Mouse (Mus musculus) c-Kit-negative CD71-positive TER-119-positive erythroid progenitor cells, embryonic 14.5 days (primary cell): ENCODE measurements around the gene Cercam.

Experiments
- DNase-seq: peaks from one replicate; pipeline ENCODE4 v3.0.0-alpha.2; 2013; ENCODE audit warnings: low read depth, low spot score

The Cercam gene

GRCm38 (mm10) chr2:29868949-29869645 lies at the start of gene Cercam:
Gene Cercam (plus strand): TSS chr2:29869164.
- peak; percentile 85 for DNase-seq

- DNase-seq: no peak
Observed at GRCm38 (mm10) chr2:29819363-29819762, 49.6 kb upstream of the Cercam start.

- DNase-seq: no peak
Observed at GRCm38 (mm10) chr2:29820025-29820817, 48.7 kb upstream of the Cercam start, which contains the start of gene Urm1. Gene Urm1 (plus strand): TSS chr2:29820075.

DNA sequence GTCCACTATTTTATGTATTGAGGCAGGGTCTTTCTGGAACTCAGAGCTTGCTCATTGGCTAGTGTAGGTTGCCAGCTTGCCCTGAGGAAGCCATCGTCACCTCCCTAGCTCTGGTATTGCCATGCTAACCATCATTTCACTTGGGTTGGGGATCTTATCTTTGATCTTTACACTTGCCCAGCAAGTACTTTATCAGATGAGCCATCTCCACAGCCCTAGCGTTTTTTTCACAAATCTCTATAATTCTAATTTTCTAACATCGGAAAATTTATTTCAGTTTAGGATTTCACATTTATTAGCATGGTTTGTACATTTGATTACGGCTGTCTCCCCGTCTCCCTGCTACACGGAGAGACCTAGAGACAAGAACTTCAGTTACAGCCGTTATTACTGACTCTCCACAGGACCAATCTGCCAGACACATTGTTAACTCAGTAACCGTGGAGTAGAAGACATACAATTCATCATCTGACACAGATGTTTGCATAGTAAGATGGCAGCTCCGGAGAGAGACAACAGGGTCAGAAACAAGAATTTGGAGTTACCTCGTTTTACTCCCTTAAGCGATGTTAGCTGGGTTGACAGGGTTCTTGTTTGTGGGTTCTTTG lies 42.5 kb upstream of the Cercam start:
- DNase-seq: no peak

DNA sequence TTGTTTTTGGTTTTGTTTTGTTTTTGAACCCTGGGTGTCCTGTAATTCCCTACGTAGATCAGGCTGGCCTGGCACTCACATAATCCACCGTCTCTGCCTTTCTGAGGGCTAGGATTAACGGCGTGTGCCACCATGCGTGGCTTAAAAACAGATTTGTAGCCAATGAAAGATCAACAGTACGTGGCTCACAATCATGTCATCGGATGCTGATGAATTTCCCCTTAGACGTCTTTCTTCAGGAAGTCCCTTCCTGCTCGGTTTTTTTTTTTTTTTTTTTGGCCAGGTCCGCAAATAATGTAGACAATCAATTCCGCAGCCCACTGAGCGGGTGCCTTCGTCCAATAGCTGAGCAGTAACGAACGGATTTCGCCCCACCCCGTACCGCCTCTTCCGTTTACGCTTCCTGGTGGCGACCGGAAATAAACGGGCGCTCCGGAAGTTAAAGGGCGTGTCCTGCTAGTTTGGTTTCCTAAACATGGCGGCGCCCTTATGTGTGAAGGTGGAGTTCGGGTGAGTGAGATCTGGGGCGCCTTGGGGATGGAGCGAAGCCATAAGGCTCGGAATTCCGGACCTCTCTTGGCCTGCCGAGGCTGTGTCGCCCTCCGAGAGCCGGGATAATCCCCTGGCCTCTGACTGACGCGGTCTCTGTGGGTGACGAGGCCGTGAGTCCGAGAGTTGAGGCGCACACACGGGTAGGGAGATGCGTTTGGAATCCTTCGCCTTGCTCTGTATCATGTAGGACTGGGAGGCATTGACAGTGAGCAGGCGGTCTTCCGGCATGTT lies 41.8 kb upstream of the Cercam start:
- DNase-seq: peak; percentile 93

- no peak for DNase-seq
Observed at GRCm38 (mm10) chr2:29827709-29828024, 41.3 kb upstream of the Cercam start.

- no peak for DNase-seq
Observed at GRCm38 (mm10) chr2:29831106-29831505, 37.9 kb upstream of the Cercam start.

DNA sequence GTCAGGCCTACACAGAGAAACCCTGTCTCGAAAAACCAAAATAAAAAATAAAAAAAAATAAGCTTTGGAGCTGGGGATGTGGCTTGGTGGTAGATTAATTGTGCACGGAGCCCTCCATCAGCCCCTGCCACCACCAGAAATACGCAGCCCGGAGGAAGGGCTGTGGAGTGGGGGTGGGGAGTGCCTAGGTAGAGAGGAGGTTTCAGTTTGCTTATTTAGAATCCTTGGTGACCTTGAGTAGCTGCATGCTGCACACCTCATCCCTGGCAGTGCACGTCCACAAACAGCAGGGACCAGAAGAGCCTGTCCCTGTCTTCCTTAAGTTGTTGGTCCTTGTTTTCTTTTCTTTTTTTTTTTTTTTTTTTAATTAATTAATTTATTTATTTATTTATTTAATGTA lies 35.2 kb upstream of the Cercam start:
- DNase-seq: no peak

DNA sequence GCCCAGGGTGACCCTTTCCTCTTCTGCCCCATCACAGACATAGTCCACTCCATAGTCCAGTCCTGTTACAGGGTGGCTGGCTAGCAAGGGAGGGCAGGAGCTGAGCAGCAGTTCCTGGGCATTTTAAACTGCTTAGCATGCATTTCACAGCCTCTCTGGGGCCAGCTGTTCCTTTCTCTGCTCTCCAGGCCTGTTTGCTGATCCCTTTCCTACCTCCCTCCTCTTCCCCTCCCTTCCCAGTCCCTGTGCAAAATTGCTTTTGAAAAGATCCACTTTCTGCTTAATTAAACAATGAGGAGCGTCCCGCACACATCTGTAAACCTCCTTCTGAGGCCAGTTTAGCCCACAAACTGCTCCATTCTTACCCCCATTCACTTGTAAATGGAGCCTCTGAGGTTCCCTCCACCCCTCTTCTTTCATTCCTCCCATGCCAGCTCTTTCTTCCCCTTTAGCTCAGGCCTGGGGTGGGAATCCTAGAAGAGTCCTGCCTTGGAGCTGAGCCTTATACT lies 33.5 kb upstream of the Cercam start:
- no peak for DNase-seq

DNA sequence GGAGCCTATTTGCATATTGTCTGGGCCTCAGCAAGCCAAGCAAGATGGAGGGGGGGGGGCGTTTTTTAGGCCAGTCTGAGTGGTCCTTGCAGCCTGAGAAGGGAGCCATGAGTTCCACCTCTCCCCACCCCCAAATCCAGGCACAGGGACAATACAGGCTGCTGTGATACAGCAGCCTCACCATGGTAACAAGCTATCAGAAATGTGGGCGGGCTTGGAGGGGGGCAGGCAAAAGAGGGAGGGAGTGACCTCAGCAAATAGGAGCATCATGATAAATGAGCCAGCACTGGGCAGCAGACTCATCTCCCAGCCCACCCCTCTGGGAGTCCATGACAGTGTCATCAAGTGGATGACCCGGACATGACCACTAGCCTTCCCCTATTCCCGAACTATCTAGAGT lies 29.5 kb upstream of the Cercam start:
- DNase-seq: no peak

GRCm38 (mm10) chr2:29843231-29844105 lies 25.5 kb upstream of the Cercam start:
- no peak for DNase-seq

DNA sequence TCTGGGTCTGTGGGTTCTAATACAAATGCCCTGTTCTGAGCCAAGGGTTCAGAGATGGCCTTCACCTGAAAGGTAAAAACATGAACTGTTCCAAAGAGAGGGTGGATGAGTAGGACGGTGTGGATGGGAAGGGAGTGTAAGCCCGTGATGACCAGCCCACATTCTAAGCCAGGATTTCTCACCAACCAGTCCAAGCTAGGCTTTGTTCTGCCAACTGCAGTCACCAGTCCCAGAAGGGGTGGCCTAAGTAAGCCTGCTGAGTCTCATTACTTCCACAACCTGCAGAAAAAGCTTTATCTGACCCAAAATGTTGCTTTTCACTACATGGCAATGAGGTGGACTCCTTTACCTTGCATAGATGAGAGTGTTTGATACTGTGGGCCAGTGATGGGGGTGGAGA lies 24.8 kb upstream of the Cercam start:
- no peak for DNase-seq

DNA sequence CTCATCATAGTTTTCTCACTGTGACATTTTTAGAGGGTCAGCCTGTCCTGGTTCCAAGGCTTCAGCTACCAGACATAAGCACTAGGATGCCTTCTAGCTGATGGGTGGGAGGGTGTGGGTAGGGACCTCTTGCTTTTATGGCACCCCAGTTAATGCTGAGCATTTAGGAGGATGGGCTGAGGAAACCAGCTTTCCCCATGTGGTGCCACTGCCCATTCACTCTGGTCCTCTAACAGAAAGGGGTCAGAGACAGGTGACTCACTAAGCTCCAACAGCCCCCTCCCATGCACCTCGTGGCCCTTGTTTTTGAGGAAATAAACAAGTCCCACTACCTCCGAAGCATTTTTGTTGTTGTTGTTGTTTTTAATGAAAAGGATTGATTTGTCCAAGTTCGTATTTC lies 24.3 kb upstream of the Cercam start:
- DNase-seq: no peak

- no peak for DNase-seq
Observed at GRCm38 (mm10) chr2:29845636-29846035, 23.3 kb upstream of the Cercam start.

- DNase-seq: no peak
Observed at GRCm38 (mm10) chr2:29846061-29846853, 22.7 kb upstream of the Cercam start.

DNA sequence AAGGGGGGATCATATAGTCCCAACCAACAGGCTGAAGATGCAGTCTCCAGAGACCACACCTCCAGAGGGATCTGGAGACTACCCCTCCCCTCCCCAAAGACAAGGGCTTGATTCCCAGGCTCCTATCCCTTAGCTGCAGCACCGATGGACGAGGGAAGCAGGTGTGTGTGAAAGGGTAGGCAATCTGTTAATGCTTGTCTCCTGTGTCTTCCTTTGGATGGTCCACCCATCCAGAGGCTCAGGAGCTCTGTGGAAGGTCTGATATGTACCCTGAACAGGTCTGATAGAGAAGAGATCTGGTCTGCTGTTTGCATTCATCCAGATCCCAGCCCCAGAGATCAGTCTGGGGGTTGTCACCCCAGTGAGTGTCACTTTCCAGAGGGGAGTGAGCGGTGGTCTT lies 22.1 kb upstream of the Cercam start:
- DNase-seq: no peak

GRCm38 (mm10) chr2:29849041-29849440 lies 19.9 kb upstream of the Cercam start:
- DNase-seq: no peak

GRCm38 (mm10) chr2:29849841-29850480 lies 19.0 kb upstream of the Cercam start:
- no peak for DNase-seq

DNA sequence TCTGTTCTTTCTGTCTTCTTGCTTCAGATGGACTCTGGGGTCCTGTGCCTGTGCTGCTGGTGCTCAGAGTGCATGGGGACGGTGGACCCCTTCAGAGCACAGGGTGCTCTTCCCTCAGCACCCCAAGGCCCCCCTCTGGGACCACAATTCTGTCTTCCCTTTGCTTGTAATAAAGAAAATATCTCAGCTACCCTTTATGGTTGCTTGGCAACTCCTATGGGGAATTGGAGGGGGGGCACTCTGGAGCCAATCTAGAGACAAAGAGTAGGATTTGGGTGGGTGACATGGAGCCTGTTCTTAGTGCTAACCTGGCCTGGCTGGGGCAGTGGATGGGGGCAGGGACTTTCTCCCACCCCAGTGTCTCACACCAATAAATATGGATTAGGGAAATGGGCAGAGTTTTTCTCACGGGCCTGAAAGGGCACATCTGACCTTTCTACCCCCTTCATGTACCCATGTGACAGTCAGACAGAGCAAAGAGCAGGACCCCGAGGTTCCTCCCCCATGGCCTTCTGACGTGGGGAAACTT lies 15.9 kb upstream of the Cercam start:
- no peak for DNase-seq
